Mouse (Mus musculus) heart, adult 8-10 months (tissue): ENCODE results near the gene Mid1. TPM values are rescaled to one million over a fixed set of nuclear protein-coding genes. Genes with fewer than 3 reads are reported as not detected.
"Not testable (repeated sequence)": the region's sequence is repeated elsewhere in the genome, so short reads cannot be mapped to it uniquely, and the experiment has no call there.

Experiments
- DNase-seq: peaks from one replicate; pipeline ENCODE4 v3.0.0; 2022; ENCODE audit warnings: low spot score
- total RNA-seq, 4 experiments: library from RNA; stranded (reverse); gene quantifications; 2 replicates each; pipeline ENCODE4 v1.2.4; 2022

Mid1 gene
- total RNA-seq, 4 experiments from 2014 or later, result 2.7 to 4.7 (median 3.4) TPM

DNA sequence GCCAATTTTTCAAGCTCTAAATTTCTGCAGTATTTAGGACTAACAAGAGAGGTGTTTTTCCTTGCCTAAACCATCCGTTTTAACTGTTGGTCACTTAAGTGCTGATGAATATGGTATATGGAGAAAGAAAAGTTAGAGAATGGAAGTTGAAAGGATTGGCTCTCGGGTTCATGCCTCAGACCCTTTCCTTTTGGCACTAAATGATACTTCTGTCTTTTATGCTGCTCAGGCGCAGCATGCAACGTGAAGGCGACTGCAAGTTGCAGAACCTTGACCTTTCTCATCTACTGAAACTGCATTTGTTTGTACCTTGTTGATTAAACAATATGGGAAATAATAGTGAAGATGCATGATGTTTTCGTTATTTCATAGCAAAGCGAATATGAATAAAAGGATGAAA is 285.5 kb downstream of the Mid1 start:
- DNase-seq, result not testable (repeated sequence)

DNA sequence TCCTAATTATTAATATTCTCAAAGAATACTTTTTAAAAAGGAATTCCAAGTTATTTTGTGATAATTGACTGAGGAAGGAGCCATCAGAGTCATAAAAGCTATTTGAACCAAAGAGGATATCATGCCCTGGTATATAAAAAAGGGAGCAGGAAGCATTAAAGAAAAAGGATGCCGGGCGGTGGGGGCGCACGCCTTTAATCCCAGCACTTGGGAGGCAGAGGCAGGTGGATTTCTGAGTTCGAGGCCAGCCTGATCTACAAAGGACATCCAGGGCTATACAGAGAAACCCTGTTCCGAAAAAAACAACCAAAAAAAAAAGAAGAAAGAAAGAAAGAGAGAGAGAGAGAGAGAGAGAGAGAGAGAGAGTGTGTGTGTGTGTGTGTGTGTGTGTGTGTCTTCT is 286.6 kb downstream of the Mid1 start:
- not testable (repeated sequence) for DNase-seq

DNA sequence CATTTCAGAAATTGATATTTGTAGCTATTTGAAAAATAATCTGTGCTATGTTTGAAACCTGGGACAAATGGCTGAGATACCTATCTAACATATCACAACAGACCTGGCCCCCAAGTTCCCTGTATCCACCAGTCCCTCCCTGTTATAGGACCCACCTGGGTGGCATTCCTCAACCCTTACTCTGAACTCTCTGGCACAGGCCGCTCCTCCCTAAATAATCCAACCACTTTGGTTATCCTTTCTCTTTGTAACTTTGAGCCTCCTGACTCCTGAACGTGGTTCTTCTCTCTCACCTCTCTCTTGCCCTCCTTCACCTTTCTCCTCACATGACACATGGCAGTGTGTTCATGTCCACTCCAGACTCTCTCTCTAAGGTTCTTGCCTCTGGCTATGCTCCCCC is 287.1 kb downstream of the Mid1 start:
- peak; percentile 1 for DNase-seq

DNA sequence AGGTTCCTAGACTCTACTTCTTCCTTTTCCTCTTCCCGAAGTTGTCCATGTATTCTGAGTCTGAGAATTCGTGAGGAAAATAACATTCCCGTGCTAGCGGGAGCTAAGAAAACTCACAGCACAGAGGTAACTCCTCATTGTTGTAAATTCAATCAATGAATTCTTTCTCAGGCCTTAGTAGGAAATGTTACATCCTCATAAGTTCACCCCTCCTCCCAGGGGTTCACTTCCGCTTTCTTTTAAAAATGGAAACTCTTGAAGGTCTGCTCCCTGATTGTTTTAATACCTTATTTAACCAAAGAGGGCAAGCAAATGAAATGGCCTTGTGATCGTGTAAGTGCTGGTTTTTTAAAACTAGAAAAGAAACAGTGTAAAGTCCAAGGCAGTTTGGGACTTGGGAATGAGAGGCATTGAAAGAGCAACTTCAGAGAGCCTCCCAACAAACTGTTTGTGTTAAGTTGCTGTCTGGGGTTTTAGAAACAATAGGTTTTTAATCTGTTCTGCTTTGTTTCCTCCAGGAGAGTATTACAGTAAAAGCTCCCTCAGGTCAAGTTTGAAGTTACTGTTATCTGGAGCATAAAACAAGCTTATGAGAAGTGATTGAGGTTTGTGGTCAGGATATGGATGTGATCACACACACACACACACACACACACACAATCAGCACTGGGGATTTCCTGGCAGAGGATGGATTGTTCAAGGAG is 287.9 kb downstream of the Mid1 start:
- peak; percentile 74 for DNase-seq

DNA sequence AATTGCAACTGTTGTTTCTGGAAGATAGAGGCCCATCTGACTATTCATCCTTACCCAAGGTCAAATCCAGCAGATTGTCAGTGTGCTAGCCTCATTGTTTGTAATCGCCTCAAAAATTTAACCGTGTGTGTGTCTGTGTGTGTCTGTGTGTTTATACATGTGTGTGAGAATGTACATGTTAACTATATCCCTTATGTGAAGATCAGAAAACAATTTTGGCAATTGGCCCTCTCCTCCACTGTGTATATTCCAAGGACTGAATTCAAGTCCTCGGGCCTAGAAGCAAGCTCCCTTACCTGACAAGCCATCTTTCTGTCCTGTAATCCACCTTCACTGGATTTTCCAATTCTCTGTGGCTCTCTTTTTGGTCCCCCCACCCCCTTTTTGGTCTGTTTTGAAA is 288.8 kb downstream of the Mid1 start:
- DNase-seq, result peak; percentile 18

DNA sequence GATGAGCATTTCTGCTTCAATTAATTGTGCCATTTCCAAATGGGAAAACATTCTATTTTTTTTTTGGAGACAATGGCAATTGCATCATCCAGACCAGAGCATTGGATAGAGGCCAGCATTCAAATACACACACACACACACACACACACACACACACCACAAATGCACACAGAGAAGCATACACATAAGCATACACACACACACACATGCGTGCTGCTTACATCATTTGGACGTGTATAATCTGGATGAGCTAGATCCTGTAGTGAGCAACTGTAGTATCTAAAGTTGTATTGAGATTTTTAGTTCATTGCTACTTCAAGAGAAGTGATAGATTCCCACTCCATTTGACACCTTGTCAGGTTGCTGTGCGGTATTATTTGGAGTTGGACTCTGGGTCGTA is 289.5 kb downstream of the Mid1 start:
- peak; percentile 42 for DNase-seq

DNA sequence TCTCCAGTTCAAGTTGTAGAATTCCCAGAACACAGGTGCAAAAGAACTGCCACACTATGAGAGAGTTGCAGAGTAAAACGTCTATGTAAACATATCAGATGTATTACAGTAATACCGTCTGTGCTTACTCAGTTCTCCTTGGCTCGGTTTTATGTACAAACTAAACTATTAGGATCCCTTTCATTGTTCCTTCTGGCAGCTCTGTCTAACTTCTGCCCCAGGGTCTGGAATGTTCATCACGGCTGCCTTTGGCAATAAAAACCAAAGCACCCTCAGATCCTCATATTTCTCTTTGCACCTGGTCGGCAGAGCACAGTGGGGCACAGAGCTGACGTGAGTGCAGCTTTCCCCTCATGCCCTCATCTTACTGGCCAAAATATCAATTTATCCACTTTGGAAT is 290.0 kb downstream of the Mid1 start:
- DNase-seq, result peak; percentile 46

DNA sequence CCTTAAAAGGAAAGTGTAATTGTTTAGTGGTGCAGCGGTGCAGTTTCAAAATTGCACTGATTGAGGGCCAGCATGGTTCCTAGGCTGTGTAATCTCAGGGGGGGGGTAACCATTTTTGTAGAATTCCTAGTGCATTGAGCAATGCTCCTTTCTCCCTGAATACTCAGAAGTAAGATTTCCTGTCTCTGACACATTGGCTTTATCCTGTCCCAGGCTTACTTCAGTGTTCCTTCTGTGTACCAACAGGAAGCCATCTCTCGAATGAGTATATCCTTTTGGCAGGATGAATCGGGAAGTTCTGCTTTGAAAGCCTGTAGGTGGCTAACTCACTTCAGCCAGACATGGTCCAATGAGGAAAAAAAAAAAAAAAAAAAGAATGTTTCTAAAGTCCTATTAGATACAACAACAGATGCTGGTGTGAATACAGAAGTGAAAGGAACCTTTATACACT is 290.7 kb downstream of the Mid1 start:
- DNase-seq, result peak; percentile 83

DNA sequence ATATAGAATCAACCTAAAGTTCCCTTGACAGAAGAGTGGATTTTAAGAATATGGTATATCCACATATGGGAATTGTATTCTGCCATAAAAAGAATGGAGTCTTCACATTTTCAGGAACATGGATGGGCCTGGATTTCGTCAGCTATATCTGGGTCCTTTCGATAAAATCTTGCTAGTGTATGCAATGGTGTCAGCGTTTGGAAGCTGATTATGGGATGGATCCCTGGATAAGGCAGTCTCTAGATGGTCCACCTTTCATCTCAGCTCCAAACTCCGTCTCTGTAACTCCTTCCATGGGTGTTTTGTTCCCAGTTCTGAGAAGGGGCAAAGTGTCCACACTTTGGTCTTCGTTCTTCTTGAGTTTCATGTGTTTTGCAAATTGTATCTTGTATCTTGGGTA is 291.3 kb downstream of the Mid1 start:
- DNase-seq, result peak; percentile 11

DNA sequence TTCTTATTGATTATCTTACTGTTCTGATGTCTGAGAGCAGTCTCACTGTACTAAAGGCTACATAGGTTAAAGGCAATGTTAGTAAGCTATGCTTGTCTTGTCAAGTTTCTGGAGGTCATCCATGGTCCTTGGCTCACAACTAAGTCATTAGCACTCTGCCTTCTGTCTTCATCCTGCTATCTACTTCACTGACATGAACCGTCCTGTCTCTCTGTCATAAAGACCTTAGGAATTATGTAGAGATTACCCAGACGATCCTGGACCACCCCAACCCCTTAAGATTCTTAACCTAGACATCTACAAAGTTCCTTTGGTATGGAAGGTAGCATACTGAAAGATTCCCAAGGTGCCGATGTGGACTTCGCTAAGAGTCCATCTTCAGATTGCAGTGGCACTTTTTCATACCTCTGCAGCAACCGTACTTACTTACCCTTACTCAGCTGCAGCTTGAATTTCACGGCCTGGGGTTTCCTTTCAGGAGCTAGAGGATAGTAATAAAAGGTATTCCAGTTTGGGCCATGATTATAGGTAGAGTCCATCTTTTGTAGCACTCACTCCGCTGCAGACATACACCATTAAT is 292.9 kb downstream of the Mid1 start:
- not testable (repeated sequence) for DNase-seq

DNA sequence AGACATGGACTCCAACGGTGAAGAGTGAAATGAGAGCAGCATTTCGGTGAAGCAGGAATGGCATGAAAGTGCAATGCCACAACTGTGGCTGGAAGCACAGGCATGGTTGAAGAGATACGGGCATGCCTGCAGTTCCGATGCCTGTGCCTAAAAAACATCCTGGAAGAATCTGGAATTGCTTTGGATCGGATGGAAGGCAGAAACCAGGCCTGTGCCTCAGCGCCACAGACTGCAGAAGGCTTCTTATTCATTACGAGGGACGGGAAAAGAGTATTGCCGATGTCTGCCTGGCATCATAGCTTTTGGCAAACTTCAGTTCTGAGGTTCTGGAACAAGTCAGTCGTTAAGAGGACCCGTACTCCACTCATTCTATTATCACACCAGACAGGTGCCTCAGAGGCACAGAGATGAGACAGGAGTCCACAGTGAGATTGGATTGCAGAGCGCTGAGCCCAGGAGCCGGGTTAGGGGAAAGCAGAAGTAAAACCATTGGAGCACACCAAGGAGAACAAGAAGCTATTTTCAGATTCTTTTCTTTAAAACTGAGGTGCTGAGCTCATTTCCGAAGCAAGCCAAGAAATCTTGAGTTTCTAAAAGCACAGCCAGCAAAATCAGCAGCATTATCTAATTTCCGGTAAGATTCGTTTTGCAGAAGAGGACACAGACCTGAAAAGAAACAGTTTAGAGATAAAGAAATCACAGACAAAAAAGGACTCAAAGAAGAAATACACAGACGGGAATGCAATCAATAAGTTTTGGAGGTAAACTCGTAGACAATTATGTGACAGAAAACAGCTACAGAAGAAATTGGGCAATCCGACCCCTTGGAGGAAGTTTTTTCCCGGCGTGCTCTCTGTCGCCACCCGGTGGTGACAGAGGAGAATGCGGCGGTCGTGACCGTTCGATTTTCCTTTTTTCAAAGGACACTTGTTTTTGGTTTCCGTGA is 293.7 kb downstream of the Mid1 start:
- peak; percentile 92 for DNase-seq

DNA sequence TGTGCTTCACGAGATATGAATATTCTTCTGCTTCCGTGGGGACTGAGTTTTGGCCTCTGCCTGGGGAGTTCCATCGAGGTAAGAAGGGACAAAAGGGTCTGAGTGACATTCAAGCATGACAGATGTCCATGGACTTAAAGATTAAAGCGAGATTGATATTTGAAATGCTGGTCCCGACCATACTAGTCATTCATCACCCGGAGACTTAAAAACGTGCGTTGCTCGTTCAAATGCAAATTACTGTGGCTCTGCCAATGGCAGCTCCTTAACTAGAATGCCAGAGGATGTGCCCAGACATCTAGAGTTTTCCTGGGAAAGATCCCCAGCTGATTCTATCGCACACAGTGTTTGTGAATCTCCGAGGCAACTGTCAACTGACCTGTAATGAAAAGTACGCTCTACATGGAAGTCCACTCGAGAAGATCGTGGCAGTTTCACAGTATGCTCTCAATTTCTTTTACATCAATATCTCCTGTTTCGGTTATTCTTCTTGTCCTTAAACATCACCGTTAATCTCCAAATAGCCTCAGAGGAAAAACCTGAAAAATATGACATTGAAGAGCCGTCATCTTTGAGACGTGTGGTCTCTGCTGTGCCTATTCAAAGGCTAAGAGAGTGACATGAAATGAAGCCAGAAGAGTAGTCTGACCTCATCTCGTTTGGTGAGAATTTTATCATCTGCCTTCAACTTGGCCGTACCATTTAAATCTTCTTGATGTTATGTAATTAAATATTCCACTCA is 294.6 kb downstream of the Mid1 start:
- DNase-seq, result not testable (repeated sequence)

DNA sequence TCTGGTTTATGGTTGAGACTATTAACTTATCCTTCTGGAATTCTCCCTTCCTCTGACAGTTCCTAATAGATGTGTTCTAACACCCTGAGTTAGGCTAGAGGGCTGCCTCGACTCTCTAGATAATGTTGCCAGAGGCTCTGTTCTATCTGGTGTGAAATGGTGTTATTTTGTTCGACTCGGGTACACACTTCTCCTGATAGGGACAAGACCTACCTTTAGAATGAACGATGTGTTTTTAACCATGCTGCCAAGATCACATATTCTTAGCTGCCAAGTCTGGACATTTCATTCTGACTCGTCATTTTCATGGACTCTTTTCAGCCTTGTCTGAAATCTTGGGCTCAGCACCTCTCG is 295.2 kb downstream of the Mid1 start:
- not testable (repeated sequence) for DNase-seq

DNA sequence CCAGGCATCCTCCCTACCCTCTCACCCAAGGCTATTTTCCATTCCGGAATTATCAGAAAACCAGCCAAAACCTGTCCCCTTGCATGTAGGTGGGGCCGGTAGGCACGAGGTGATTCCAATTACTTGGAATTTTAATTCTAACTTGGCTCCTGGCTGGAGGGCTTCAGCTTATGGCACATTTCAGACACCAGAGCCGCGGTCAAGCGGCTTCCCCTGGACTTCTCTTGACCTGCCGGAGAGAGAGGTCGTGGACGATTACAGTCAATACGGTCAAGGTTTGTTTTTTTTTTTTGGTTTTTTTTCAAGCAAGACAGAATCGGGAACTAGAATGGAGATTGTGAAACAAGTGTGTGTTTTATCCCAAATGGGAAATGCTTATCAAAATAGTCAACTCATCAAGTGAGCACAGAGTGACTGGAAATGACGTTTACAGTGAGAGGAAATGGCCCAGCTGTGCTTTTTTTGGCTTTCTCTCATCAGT is 295.9 kb downstream of the Mid1 start:
- DNase-seq, result no peak

DNA sequence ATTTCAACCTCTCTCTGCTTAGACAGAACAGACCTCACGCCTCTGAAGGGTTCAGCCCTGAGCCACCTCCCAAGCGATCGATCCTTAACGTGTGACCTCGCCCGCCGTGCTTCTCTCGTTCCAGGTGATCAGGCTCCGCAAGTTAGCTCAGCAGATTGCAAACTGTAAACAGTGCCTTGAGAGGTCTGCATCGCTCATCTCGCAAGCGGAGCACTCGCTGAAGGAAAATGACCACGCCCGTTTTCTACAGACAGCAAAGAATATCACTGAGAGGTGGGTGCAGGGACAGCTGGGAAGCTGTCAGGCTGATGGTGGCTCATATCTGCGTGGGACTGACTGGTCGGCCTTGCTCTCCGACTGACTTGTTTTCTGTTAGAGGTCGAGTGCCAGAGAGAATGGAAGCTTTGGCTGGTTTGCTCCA is 296.8 kb downstream of the Mid1 start:
- DNase-seq, result not testable (repeated sequence)

DNA sequence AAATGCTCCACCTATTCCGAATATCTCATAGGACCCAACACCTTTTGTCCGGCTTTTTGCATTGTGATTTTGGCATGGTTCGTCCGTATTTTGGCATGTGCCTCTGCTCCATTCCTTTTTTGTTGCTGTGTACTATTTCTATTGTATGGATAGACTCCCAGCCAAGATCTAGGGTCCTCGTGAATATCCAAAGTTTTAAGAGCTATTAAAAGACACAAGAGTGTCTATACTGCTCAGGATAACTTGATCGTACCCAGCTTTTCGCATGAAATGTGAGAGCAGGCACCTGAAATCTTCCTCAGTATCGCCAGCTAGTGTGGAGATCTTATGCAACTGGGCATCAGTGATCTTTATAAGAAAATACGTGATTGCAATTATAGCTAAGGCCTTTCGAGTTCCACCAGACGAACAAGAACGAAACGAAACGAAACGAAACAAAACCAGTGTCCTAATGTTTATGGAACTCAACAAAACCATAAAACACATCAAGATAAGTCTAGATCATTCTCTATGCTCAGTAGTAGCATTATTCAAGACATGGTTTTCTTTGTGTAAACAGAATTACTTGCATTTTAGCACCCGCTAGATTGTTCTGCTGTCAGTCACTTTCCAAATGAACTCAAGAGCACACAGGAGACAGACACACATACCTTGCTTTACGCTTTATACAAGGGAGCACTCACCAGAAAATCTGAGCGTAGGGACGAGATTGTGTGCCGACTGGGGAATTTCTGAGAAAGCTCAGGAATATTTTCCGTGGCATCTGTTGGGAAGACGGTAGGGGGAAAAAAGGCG is 297.8 kb downstream of the Mid1 start:
- DNase-seq, result not testable (repeated sequence)

DNA sequence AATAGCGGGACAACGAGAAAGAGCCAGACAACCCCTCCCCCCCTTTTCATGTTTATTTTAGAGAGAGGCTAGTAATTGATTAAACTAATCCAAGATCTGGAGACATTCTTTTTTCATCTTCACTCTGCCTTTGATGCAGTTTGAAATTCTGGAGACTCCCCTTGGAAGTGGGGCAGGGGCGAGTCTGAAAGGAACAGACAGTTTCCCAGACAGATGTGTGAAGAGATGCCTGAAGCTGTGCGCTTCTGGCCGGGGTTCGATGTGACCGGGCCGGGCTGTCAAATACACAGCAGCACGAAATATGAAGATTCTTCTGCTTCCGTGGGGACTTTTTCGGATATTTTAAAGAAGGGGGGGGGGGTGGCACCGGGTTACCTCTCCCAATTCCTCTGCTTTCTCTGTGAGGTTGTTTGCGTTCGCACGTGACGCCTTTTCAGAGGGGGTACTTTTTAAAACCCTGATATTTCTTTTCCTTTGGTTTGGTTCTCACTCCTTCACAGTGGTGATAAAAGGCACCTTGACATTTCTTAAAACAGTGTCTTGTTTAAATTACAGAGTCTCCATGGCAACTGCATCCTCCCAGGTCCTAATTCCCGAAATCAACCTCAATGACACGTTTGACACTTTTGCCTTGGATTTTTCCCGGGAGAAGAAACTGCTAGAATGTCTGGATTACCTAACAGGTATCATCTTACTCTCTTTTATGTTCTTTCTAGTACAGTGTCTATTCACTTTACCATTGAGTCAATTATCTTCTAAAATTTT is 298.6 kb downstream of the Mid1 start:
- DNase-seq, result not testable (repeated sequence)

DNA sequence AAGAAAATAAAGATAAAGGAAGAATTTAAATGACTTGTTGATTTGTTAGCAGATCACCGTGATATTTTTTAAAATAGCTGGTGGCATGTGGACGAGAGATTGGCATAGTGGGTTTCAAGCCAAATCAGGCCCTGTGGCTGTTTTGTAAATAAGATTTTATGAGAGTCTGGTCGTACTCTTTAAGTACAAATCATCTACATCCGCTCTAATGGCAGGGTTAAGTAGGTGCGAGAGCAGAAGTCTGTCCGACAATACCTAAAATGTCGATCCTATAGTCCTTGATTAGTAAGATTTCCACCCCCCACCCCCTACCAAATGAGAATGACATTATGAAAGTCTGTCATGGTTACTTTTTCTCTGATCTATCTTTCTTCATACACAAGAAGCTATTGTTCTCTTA is 299.3 kb downstream of the Mid1 start:
- DNase-seq, result not testable (repeated sequence)

DNA sequence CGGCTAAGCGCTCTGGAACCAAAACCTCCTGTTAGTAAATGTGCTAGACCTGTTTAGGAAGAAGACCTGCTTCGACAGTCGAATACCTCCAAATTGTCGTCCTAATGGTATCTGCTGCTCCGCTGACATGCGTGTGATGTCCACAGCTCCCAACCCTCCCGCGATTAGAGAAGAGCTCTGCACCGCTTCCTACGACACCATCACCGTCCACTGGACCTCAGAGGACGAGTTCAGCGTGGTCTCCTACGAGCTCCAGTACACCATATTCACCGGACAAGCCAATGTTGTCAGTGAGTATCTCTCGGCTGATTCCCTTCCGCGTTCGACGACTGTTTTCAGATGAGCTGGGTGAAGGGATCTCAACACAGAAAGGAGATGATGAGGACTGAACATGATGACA is 299.9 kb downstream of the Mid1 start:
- DNase-seq, result not testable (repeated sequence)

DNA sequence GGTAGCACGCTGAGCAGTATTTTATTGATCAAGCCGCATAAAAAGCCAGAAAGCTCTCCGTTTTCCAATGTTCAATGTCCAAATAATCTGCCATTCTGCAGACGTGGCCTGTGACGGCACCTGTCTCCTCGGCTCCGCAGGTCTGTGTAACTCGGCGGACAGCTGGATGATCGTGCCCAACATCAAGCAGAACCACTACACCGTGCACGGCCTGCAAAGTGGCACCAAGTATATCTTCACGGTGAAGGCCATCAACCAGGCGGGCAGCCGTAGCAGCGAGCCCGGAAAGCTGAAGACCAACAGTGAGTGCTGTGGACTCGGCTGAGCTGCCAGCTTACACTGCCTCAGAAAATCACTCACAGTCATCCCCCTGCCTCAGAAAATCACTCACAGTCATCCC is 300.8 kb downstream of the Mid1 start:
- not testable (repeated sequence) for DNase-seq
